Mouse (Mus musculus): Measurements from ENCODE around the gene Eepd1. TPM values are rescaled to one million over a fixed set of nuclear protein-coding genes. Genes with fewer than 3 reads are reported as not detected.
A peak's percentile ranks its signal among the peaks of the same experiment; 100 is the strongest.

Gene Eepd1
- polyA plus RNA-seq, 1 experiment from 2014 or later: 14.4 TPM

- ATAC-seq (ENCODE audit: insufficient number of reproducible peaks, low FRiP score, low TSS enrichment, low read depth): no peak
- H3K27me3 ChIP-seq: no peaks in the 10 kb centered on the region
- peaks cover 7% of the 10 kb centered on the region; the same call in 1 of the 2 replicates for H3K36me3 ChIP-seq
- peaks cover 6% of the 10 kb centered on the region; the same call in 1 of the 2 replicates for H3K4me1 ChIP-seq
- no peak overlapping the region for H3K27ac ChIP-seq
- H3K9me3 ChIP-seq: no peaks in the 10 kb centered on the region
- H3K9ac ChIP-seq: no peak overlapping the region
- WGBS: 42% methylated on average over 15 of the region's 15 CpGs
- H3K4me3 ChIP-seq: peak overlapping the region; percentile 11
- peak overlapping the region; percentile 34; the same call in 1 of the 2 replicates for H3K4me2 ChIP-seq
Observed at GRCm38 (mm10) chr9:25591390-25592354, 110.3 kb downstream of the Eepd1 start.

GRCm38 (mm10) chr9:25592355-25592955 lies 111.1 kb downstream of the Eepd1 start:
- Histone ChIP-seq H3K4me2 (no peak overlapping the region), H3K4me1 (peaks cover 6% of the 10 kb centered on the region; the same call in 1 of the 2 replicates), H3K4me3 (no peak overlapping the region), H3K36me3 (peaks cover 7% of the 10 kb centered on the region; the same call in 1 of the 2 replicates), H3K27ac (no peak overlapping the region), H3K9me3 (no peaks in the 10 kb centered on the region), H3K9ac (no peak overlapping the region), H3K27me3 (no peaks in the 10 kb centered on the region)
- WGBS: 67% methylated on average over 4 of the region's 4 CpGs
- ATAC-seq (ENCODE audit: insufficient number of reproducible peaks, low FRiP score, low TSS enrichment, low read depth): no peak

GRCm38 (mm10) chr9:25624744-25625143 lies 143.4 kb downstream of the Eepd1 start:
- Histone ChIP-seq H3K27me3 (no peaks in the 10 kb centered on the region), H3K9ac (no peak overlapping the region), H3K36me3 (no peaks in the 10 kb centered on the region), H3K4me3 (no peak overlapping the region), H3K9me3 (no peaks in the 10 kb centered on the region), H3K27ac (no peak overlapping the region), H3K4me1 (no peaks in the 10 kb centered on the region), H3K4me2 (no peak overlapping the region)
- WGBS: 57% methylated on average over 2 of the region's 2 CpGs
- ATAC-seq (ENCODE audit: insufficient number of reproducible peaks, low FRiP score, low TSS enrichment, low read depth): no peak

- no peak overlapping the region for H3K9ac ChIP-seq
- no peak for ATAC-seq (ENCODE audit: insufficient number of reproducible peaks, low FRiP score, low TSS enrichment, low read depth)
- H3K36me3 ChIP-seq: no peaks in the 10 kb centered on the region
- H3K9me3 ChIP-seq: no peaks in the 10 kb centered on the region
- H3K4me1 ChIP-seq: no peaks in the 10 kb centered on the region
- H3K4me2 ChIP-seq: no peak overlapping the region
- 65% methylated on average over 5 of the region's 5 CpGs for WGBS
- H3K27ac ChIP-seq: no peak overlapping the region
- no peak overlapping the region for H3K4me3 ChIP-seq
- H3K27me3 ChIP-seq: no peaks in the 10 kb centered on the region
Observed at GRCm38 (mm10) chr9:25629531-25630099, 148.3 kb downstream of the Eepd1 start.

Other genes with a start within 250 kb of the Eepd1 start
- gene Sept7, start 229.1 kb upstream of the Eepd1 start, polyA plus RNA-seq (2015; fragmentation: Nextera tagmentation; extraction: Ambion mirVana): 309 and 311 TPM in 2 replicates

Data from limb, embryonic 15.5 days (tissue).